Mouse (Mus musculus) erythroid progenitor cell, adult 5-6 weeks (primary cell): ENCODE data around the gene Slc22a5. TPM values are rescaled to one million over a fixed set of nuclear protein-coding genes. Genes with fewer than 3 reads are reported as not detected.

Experiments used
- total RNA-seq, 2 experiments: library from RNA; stranded (forward) in 1 of 2; stranded (reverse) in 1 of 2; fragments of 150-400 nt in 1 of 2; fragments of 186-747, 209-891 nt in 1 of 2; gene quantifications; 2 replicates each; pipeline versions ENCODE4 v1.2.3 to v1.2.4; 2015 to 2017; ENCODE audit warnings: low replicate concordance in 2 of 2

The Slc22a5 gene
- total RNA-seq, 2 experiments from 2014 or later: 2.1 to 3.7 TPM

Other genes starting within 250 kb of the Slc22a5 start
- 23.1 and 46.5 TPM in 2 replicates for gene Rad50, start 184.3 kb downstream of the Slc22a5 start, total RNA-seq (2015; ENCODE audit: low replicate concordance)
- gene Rad50, start 184.3 kb downstream of the Slc22a5 start, total RNA-seq (2017; ENCODE audit: low replicate concordance): 26.7 and 30.7 TPM in 2 replicates
- not detected in 2 replicates for gene Il5, start 170.9 kb downstream of the Slc22a5 start, total RNA-seq (2015; ENCODE audit: low replicate concordance)
- gene Il5, start 170.9 kb downstream of the Slc22a5 start, total RNA-seq (2017; ENCODE audit: low replicate concordance): not detected in 2 replicates
- 10.1 and 10.9 TPM in 2 replicates for gene Irf1, start 121.6 kb downstream of the Slc22a5 start, total RNA-seq (2015; ENCODE audit: low replicate concordance)
- gene Irf1, start 121.6 kb downstream of the Slc22a5 start, total RNA-seq (2017; ENCODE audit: low replicate concordance): 7.2 and 38.7 TPM in 2 replicates
- gene Gm17334, start 118.5 kb downstream of the Slc22a5 start, total RNA-seq (2015; ENCODE audit: low replicate concordance): not detected in 2 replicates
- gene Gm17334, start 118.5 kb downstream of the Slc22a5 start, total RNA-seq (2017; ENCODE audit: low replicate concordance): not detected in 2 replicates
- gene Gm12216, start 32.4 kb downstream of the Slc22a5 start, total RNA-seq (2015; ENCODE audit: low replicate concordance): not detected in 2 replicates
- gene Gm12216, start 32.4 kb downstream of the Slc22a5 start, total RNA-seq (2017; ENCODE audit: low replicate concordance): 0.51 TPM in 1 of 2 replicates, not detected in the other
- gene Slc22a21, start 88.7 kb upstream of the Slc22a5 start, total RNA-seq (2015; ENCODE audit: low replicate concordance): 4.7 and 7.5 TPM in 2 replicates
- gene Slc22a21, start 88.7 kb upstream of the Slc22a5 start, total RNA-seq (2017; ENCODE audit: low replicate concordance): 4.2 and 11.9 TPM in 2 replicates
- 82.9 and 109 TPM in 2 replicates for gene Slc22a4, start 136.4 kb upstream of the Slc22a5 start, total RNA-seq (2015; ENCODE audit: low replicate concordance)
- 115 and 153 TPM in 2 replicates for gene Slc22a4, start 136.4 kb upstream of the Slc22a5 start, total RNA-seq (2017; ENCODE audit: low replicate concordance)
- gene Pdlim4, start 177.4 kb upstream of the Slc22a5 start, total RNA-seq (2015; ENCODE audit: low replicate concordance): not detected in 2 replicates
- gene Pdlim4, start 177.4 kb upstream of the Slc22a5 start, total RNA-seq (2017; ENCODE audit: low replicate concordance): not detected in 2 replicates
- gene P4ha2, start 208.4 kb upstream of the Slc22a5 start, total RNA-seq (2015; ENCODE audit: low replicate concordance): not detected in 2 replicates
- gene P4ha2, start 208.4 kb upstream of the Slc22a5 start, total RNA-seq (2017; ENCODE audit: low replicate concordance): not detected in 2 replicates